Mouse (Mus musculus): ENCODE results near the gene Kel.

DNA sequence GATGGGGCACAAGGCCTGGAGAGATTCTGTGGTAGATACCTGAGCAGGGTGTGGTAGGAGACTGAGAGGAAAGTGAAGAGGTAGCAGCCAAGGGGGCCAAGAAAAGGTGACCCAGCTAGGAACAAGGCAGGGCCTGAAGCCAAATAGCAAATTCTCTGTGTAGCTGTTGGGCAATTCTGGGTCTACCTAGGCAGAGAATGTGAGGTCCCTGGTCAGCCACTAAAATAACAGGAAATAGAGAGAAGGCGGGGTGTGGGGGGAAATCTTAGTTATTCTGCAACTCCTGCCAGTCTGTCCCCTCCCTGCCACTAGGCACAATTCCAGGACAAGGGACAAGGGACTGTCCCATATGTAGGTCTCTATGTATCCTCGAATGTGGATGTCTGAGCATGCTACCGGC lies 60.9 kb downstream of the Kel start:
- TF ChIP-seq CTCF (IDR thresholded peaks at IDR 0.05; ENCODE audit: low read depth, low read length), result no peak
- no peak for TF ChIP-seq GATA1 (IDR thresholded peaks at IDR 0.05; ENCODE audit: borderline replicate concordance, low read length)

Data from G1E (cell line).